In the genomic region with DNA sequence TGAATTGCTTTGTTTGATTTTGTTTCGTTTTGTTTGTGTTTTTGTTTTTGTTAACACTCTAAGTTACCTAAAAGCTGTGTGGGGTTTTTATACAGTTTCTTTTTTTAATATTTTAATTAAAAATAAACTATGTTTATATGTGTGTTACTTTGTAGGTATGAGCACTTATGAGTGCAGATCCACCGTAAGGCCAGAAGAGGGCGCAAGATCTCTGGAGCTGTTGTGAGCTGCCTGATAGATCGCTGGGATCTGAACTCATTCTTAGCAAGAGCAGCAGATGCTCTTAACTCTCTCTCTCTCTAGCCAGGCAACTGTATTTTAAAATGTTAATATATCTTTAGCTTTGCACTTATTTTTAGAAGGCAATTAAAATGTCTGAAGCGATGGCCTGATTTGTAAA, we compare ENCODE assay signal across 13 mouse cellular contexts. TPM values are rescaled to one million over a fixed set of nuclear protein-coding genes. Genes with fewer than 3 reads are reported as not detected.
DNase-seq lines count a peak whose midpoint lies in the region; ATAC-seq and TF ChIP-seq lines count a peak whose summit lies in the region.
"Had no signal": no experiment of that assay in that cellular context is flagged by ENCODE, and none has a peak within 500 bp of the region (broad histone marks: within the 10 kb centered on the region; RNA-seq: fewer than 3 reads in every experiment).

No protein-coding gene starts in this region.

- H3K27me3 ChIP-seq in hindbrain, postnatal 0 days (ENCODE audit: insufficient read depth, low read length), result no peaks in the 10 kb centered on the region
- no peaks in the 10 kb centered on the region for H3K27me3 ChIP-seq in hindbrain, embryonic 16.5 days (replicated peaks; ENCODE audit: control insufficient read depth, insufficient read depth, low read length)
- no peaks in the 10 kb centered on the region for H3K27me3 ChIP-seq in lung, embryonic 14.5 days (ENCODE audit: insufficient read depth, low read length)
- H3K27me3 ChIP-seq in E14TG2a.4 (ENCODE audit: insufficient read depth, low read length), result peaks cover 39% of the 10 kb centered on the region
- H3K27me3 ChIP-seq in forebrain, embryonic 16.5 days (replicated peaks; ENCODE audit: control insufficient read depth, insufficient read depth, low read length), result no peaks in the 10 kb centered on the region
- H3K27me3 ChIP-seq: heart, embryonic 12.5 days; neural tube, embryonic 15.5 days had no signal

- H3K9me3 ChIP-seq in hindbrain, postnatal 0 days (ENCODE audit: low read length), result no peaks in the 10 kb centered on the region
- no peaks in the 10 kb centered on the region for H3K9me3 ChIP-seq in hindbrain, embryonic 16.5 days (ENCODE audit: control insufficient read depth, low read length)
- H3K9me3 ChIP-seq in lung, embryonic 14.5 days (ENCODE audit: low read depth, low read length), result no peaks in the 10 kb centered on the region; the same call in 1 of the 2 replicates
- H3K9me3 ChIP-seq in E14TG2a.4 (ENCODE audit: low read length), result no peaks in the 10 kb centered on the region
- H3K9me3 ChIP-seq in forebrain, embryonic 16.5 days (ENCODE audit: control insufficient read depth, low read length), result no peaks in the 10 kb centered on the region
- H3K9me3 ChIP-seq: heart, embryonic 12.5 days; hindbrain, embryonic 12.5 days; neural tube, embryonic 15.5 days had no signal

- no peak for DNase-seq in hindbrain, postnatal 0 days (ENCODE audit: low spot score)
- peak; percentile 13 for DNase-seq in lung, embryonic 14.5 days
- no peak for DNase-seq in lung, postnatal 10 days
- DNase-seq in brain, embryonic 14.5 days (ENCODE audit: low read depth), result no peak
- no peak for DNase-seq in cerebellum, adult 11 months
- DNase-seq: left cerebral cortex, postnatal 4 days; lung, postnatal 36 days had no signal

- ATAC-seq in hindbrain, postnatal 0 days, result no peak
- ATAC-seq in hindbrain, embryonic 16.5 days, result no peak
- ATAC-seq in lung, embryonic 14.5 days (ENCODE audit: insufficient read depth), result no peak
- no peak for ATAC-seq in forebrain, embryonic 16.5 days

- H3K36me3 ChIP-seq in hindbrain, postnatal 0 days (ENCODE audit: insufficient read depth, low read length), result no peaks in the 10 kb centered on the region
- no peaks in the 10 kb centered on the region for H3K36me3 ChIP-seq in hindbrain, embryonic 16.5 days (ENCODE audit: control insufficient read depth, insufficient read depth, low read length)
- H3K36me3 ChIP-seq in lung, embryonic 14.5 days (ENCODE audit: insufficient read depth), result no peaks in the 10 kb centered on the region
- H3K36me3 ChIP-seq in E14TG2a.4 (ENCODE audit: insufficient read depth, low read length), result no peaks in the 10 kb centered on the region
- no peaks in the 10 kb centered on the region for H3K36me3 ChIP-seq in forebrain, embryonic 16.5 days (ENCODE audit: control insufficient read depth, insufficient read depth)
- H3K36me3 ChIP-seq: heart, embryonic 12.5 days; hindbrain, embryonic 12.5 days; neural tube, embryonic 15.5 days had no signal

- WGBS in hindbrain, postnatal 0 days, result 93% methylated on average over 5 of the region's 5 CpGs
- WGBS in hindbrain, embryonic 16.5 days, result 89% methylated on average over 5 of the region's 5 CpGs
- WGBS in lung, embryonic 14.5 days, result 90% methylated on average over 5 of the region's 5 CpGs
- WGBS in forebrain, embryonic 16.5 days, result 87% methylated on average over 5 of the region's 5 CpGs

- no peak overlapping the region for H3K4me2 ChIP-seq in hindbrain, postnatal 0 days (ENCODE audit: low read depth, low read length)
- H3K4me2 ChIP-seq in hindbrain, embryonic 16.5 days (ENCODE audit: low read length), result no peak overlapping the region
- no peak overlapping the region for H3K4me2 ChIP-seq in lung, embryonic 14.5 days
- H3K4me2 ChIP-seq in forebrain, embryonic 16.5 days (ENCODE audit: low read length), result no peak overlapping the region

- 0 out of 2 replicates have a peak, but pooled peaks cover 3% of the 10 kb centered on the region for H3K4me1 ChIP-seq in hindbrain, postnatal 0 days (ENCODE audit: insufficient read depth, low read length)
- peaks cover 8% of the 10 kb centered on the region for H3K4me1 ChIP-seq in hindbrain, embryonic 16.5 days (ENCODE audit: control insufficient read depth, insufficient read depth, low read depth, low read length)
- peaks cover 8% of the 10 kb centered on the region; the same call in 1 of the 2 replicates for H3K4me1 ChIP-seq in lung, embryonic 14.5 days (ENCODE audit: insufficient read depth)
- peaks cover 35% of the 10 kb centered on the region for H3K4me1 ChIP-seq in E14TG2a.4 (replicated peaks; ENCODE audit: low read depth, low read length)
- H3K4me1 ChIP-seq in forebrain, embryonic 16.5 days (replicated peaks; ENCODE audit: control insufficient read depth, insufficient read depth, low read length), result peaks cover 7% of the 10 kb centered on the region

- no peak overlapping the region for H3K9ac ChIP-seq in hindbrain, postnatal 0 days (replicated peaks; ENCODE audit: low read length)
- no peak overlapping the region for H3K9ac ChIP-seq in hindbrain, embryonic 16.5 days (ENCODE audit: low read depth, low read length)
- H3K9ac ChIP-seq in lung, embryonic 14.5 days, result no peak overlapping the region
- no peak overlapping the region for H3K9ac ChIP-seq in forebrain, embryonic 16.5 days (replicated peaks; ENCODE audit: low read depth, low read length)
- H3K9ac ChIP-seq: hindbrain, embryonic 12.5 days; neural tube, embryonic 15.5 days had no signal

- no peak overlapping the region for H3K27ac ChIP-seq in hindbrain, postnatal 0 days
- no peak overlapping the region for H3K27ac ChIP-seq in hindbrain, embryonic 16.5 days (ENCODE audit: low read depth, low read length)
- H3K27ac ChIP-seq in lung, embryonic 14.5 days (ENCODE audit: low read depth), result no peak overlapping the region; the same call in 1 of the 2 replicates
- H3K27ac ChIP-seq in forebrain, embryonic 16.5 days (ENCODE audit: low read length), result no peak overlapping the region
- H3K27ac ChIP-seq: hindbrain, embryonic 12.5 days had no signal

- TF ChIP-seq CTCF in hindbrain, postnatal 0 days (IDR thresholded peaks at IDR 0.05; ENCODE audit: low read depth), result peak; percentile 49
- TF ChIP-seq CTCF in lung, embryonic 14.5 days (IDR thresholded peaks at IDR 0.05; ENCODE audit: low read depth), result peak; percentile 34; the same call in 1 of the 2 replicates
- peak; percentile 62 for TF ChIP-seq CTCF in E14TG2a.4 (conservative IDR thresholded peaks at IDR 0.05; ENCODE audit: low read length)
- TF ChIP-seq CTCF in brain, embryonic 14.5 days (IDR thresholded peaks at IDR 0.05; ENCODE audit: borderline replicate concordance, extremely low read depth, insufficient read depth, insufficient read length), result peak; percentile 33; the same call in 1 of the 2 replicates

- H3K4me3 ChIP-seq in hindbrain, postnatal 0 days (ENCODE audit: low read length), result no peak overlapping the region
- no peak overlapping the region for H3K4me3 ChIP-seq in hindbrain, embryonic 16.5 days (ENCODE audit: low read length)
- no peak overlapping the region for H3K4me3 ChIP-seq in lung, embryonic 14.5 days (ENCODE audit: low read depth, low read length)
- H3K4me3 ChIP-seq in E14TG2a.4 (replicated peaks; ENCODE audit: low read length), result no peak overlapping the region
- no peak overlapping the region for H3K4me3 ChIP-seq in forebrain, embryonic 16.5 days (replicated peaks; ENCODE audit: low read length)

- TF ChIP-seq POLR2A in brain, embryonic 14.5 days (IDR thresholded peaks at IDR 0.05; ENCODE audit: borderline replicate concordance, extremely low read depth, insufficient read depth, insufficient read length, poor library complexity, severe bottlenecking), result no peak

RNA-seq across cellular contexts. Expression of a gene that starts 32.6 kb away (rescaled TPM):
- 0.36 and 0.73 TPM in 2 replicates for total RNA-seq in hindbrain, postnatal 0 days (2014; rRNA removed)
- 0.35 and 0.42 TPM in 2 replicates for polyA plus RNA-seq in hindbrain, postnatal 0 days (2015; fragmentation: Nextera tagmentation; extraction: Ambion mirVana)
- 0.10 and 0.15 TPM in 2 replicates for polyA plus RNA-seq in hindbrain, embryonic 16.5 days (2015; fragmentation: Nextera tagmentation; extraction: Ambion mirVana)
- 1.6 and 2.1 TPM in 2 replicates for polyA plus RNA-seq in lung, embryonic 14.5 days (2014; fragmentation: Nextera tagmentation; extraction: Ambion mirVana)
- 0.09 and 0.12 TPM in 2 replicates for polyA plus RNA-seq in brain, embryonic 14.5 days (2012; rRNA removed)
- 0.04 and 0.12 TPM in 2 replicates for polyA plus RNA-seq in forebrain, embryonic 16.5 days (2015; fragmentation: Nextera tagmentation; extraction: Ambion mirVana)
- polyA plus RNA-seq: heart, embryonic 12.5 days; hindbrain, embryonic 12.5 days had no signal
